Mouse (Mus musculus) MEL (cell line): ENCODE data around the gene Cd300c. TPM values are rescaled to one million over a fixed set of nuclear protein-coding genes. Genes with fewer than 3 reads are reported as not detected.
"Not testable (repeated sequence)": the region's sequence is repeated elsewhere in the genome, so short reads cannot be mapped to it uniquely, and the experiment has no call there.

Source experiments
- DNase-seq: peaks from one replicate; pipeline ENCODE4 v3.0.0; 2011; ENCODE audit warnings: low read depth, low spot score
- H3K27ac ChIP-seq: 2 replicates; pipeline ENCODE4 v1.5.1; 2012; ENCODE audit warnings: low read depth, mild to moderate bottlenecking, control low read depth, low read length, moderate library complexity; ENCODE audit not compliant: control insufficient read depth
- H3K27me3 ChIP-seq, 2 experiments: fragments of 150-350 bp in 1 of 2; sonication (generic) in 1 of 2; 2 replicates each; pipeline ENCODE4 v1.6.1; 2012; ENCODE audit warnings: low read length in 2 of 2, mild to moderate bottlenecking in 2 of 2, improper control_type of control experiment in 1 of 2, moderate library complexity in 1 of 2; ENCODE audit not compliant: insufficient read depth in 2 of 2, control insufficient read depth in 1 of 2
- H3K36me3 ChIP-seq, 2 experiments: 2 replicates each; pipeline ENCODE4 v1.6.1; 2012 to 2014; ENCODE audit warnings: low read length in 2 of 2, improper control_type of control experiment in 1 of 2, inconsistent platforms in 1 of 2, mild to moderate bottlenecking in 1 of 2; ENCODE audit not compliant: insufficient read depth in 2 of 2, control insufficient read depth in 1 of 2
- H3K4me1 ChIP-seq, 2 experiments: fragments of 150-350 bp in 1 of 2; sonication (generic) in 1 of 2; 2 replicates each; pipeline ENCODE4 v1.6.1; 2012; ENCODE audit warnings: low read length in 2 of 2, improper control_type of control experiment in 1 of 2, mild to moderate bottlenecking in 1 of 2; ENCODE audit not compliant: insufficient read depth in 2 of 2, control insufficient read depth in 1 of 2
- H3K4me3 ChIP-seq, 2 experiments: fragments of 150-350 bp in 1 of 2; sonication (generic) in 1 of 2; 2 replicates each; pipeline ENCODE4 v1.5.1; 2012; ENCODE audit warnings: low read depth in 2 of 2, low read length in 2 of 2, mild to moderate bottlenecking in 2 of 2, moderate library complexity in 2 of 2, control low read depth in 1 of 2, improper control_type of control experiment in 1 of 2; ENCODE audit not compliant: control insufficient read depth in 1 of 2, insufficient read depth in 1 of 2
- H3K79me2 ChIP-seq: 2 replicates; pipeline ENCODE4 v1.6.1; 2012; ENCODE audit warnings: mild to moderate bottlenecking, low read length, moderate library complexity; ENCODE audit not compliant: control insufficient read depth, poor library complexity, insufficient read depth
- H3K9ac ChIP-seq: 2 replicates; pipeline ENCODE4 v1.6.1; 2012; ENCODE audit warnings: low read depth, mild to moderate bottlenecking, control low read depth, low read length, moderate library complexity; ENCODE audit not compliant: control insufficient read depth, poor library complexity, severe bottlenecking
- H3K9me3 ChIP-seq: fragments of 150-350 bp; sonication (generic); replicated peaks from 2 replicates; pipeline ENCODE4 v1.6.1; 2012; ENCODE audit warnings: mild to moderate bottlenecking, low read length, improper control_type of control experiment, moderate library complexity; ENCODE audit not compliant: insufficient read depth
- BHLHE40 ChIP-seq: IDR thresholded peaks from 2 replicates; pipeline ENCODE4 v1.6.1; 2012; ENCODE audit warnings: low read depth, mild to moderate bottlenecking, inconsistent platforms, low read length, improper control_type of control experiment, borderline replicate concordance
- CHD1 ChIP-seq: IDR thresholded peaks from 2 replicates; pipeline ENCODE4 v1.6.1; 2012; ENCODE audit warnings: low read depth, mild to moderate bottlenecking, inconsistent platforms, low read length, improper control_type of control experiment
- CTCF ChIP-seq, 3 experiments: IDR thresholded peaks in 2 of 3; conservative IDR thresholded peaks in 1 of 3; 2 replicates each; pipeline ENCODE4 v1.5.1; 2011 to 2012; ENCODE audit warnings: low read length in 3 of 3, low read depth in 2 of 3, mild to moderate bottlenecking in 2 of 3, improper control_type of control experiment in 1 of 3, inconsistent platforms in 1 of 3, mixed read lengths in 1 of 3, moderate library complexity in 1 of 3; ENCODE audit not compliant: control insufficient read depth in 1 of 3, insufficient read depth in 1 of 3, poor library complexity in 1 of 3, severe bottlenecking in 1 of 3
- ELF1 ChIP-seq: IDR thresholded peaks from 2 replicates; pipeline ENCODE4 v1.6.1; 2014; ENCODE audit warnings: low read depth, mild to moderate bottlenecking, inconsistent platforms, low read length, improper control_type of control experiment, moderate library complexity
- GABPA ChIP-seq: IDR thresholded peaks from 2 replicates; pipeline ENCODE4 v1.6.1; 2012; ENCODE audit warnings: low read depth, mild to moderate bottlenecking, inconsistent platforms, low read length, improper control_type of control experiment, moderate library complexity
- GATA1 ChIP-seq: IDR thresholded peaks from 2 replicates; pipeline ENCODE4 v1.6.1; 2011; ENCODE audit warnings: low read depth, low read length, improper control_type of control experiment
- HCFC1 ChIP-seq: IDR thresholded peaks from 2 replicates; pipeline ENCODE4 v1.6.1; 2012; ENCODE audit warnings: low read depth, mild to moderate bottlenecking, inconsistent platforms, low read length, improper control_type of control experiment, moderate library complexity
- JUND ChIP-seq: IDR thresholded peaks from 2 replicates; pipeline ENCODE4 v1.6.1; 2011; ENCODE audit warnings: low read depth, mild to moderate bottlenecking, improper control_type of control experiment, low read length
- MAFK ChIP-seq: IDR thresholded peaks from 2 replicates; pipeline ENCODE4 v1.6.1; 2011; ENCODE audit warnings: low read depth, mild to moderate bottlenecking, low read length, improper control_type of control experiment, borderline replicate concordance
- MXI1 ChIP-seq: IDR thresholded peaks from 2 replicates; pipeline ENCODE4 v1.6.1; 2011; ENCODE audit warnings: mild to moderate bottlenecking, low read depth, low read length, improper control_type of control experiment
- MYC ChIP-seq: IDR thresholded peaks from 2 replicates; pipeline ENCODE4 v1.6.1; 2011; ENCODE audit warnings: low read depth, mild to moderate bottlenecking, low read length, improper control_type of control experiment, moderate library complexity
- NELFE ChIP-seq: IDR thresholded peaks from 2 replicates; pipeline ENCODE4 v1.6.1; 2011; ENCODE audit warnings: low read depth, low read length, improper control_type of control experiment
- POLR2A ChIP-seq, 2 experiments: IDR thresholded peaks; 2 replicates each; pipeline ENCODE4 v1.6.1; 2011 to 2012; ENCODE audit warnings: low read length in 2 of 2, mild to moderate bottlenecking in 2 of 2, control low read depth in 1 of 2, improper control_type of control experiment in 1 of 2, low read depth in 1 of 2, moderate library complexity in 1 of 2; ENCODE audit not compliant: control insufficient read depth in 1 of 2, insufficient read depth in 1 of 2, poor library complexity in 1 of 2
- POLR2AphosphoS2 ChIP-seq: IDR thresholded peaks from 2 replicates; pipeline ENCODE4 v1.6.1; 2011; ENCODE audit warnings: low read length, improper control_type of control experiment
- RCOR1 ChIP-seq: IDR thresholded peaks from 2 replicates; pipeline ENCODE4 v1.6.1; 2012; ENCODE audit warnings: low read depth, mild to moderate bottlenecking, inconsistent platforms, low read length, improper control_type of control experiment
- SIN3A ChIP-seq: IDR thresholded peaks from 2 replicates; pipeline ENCODE4 v1.6.1; 2012; ENCODE audit warnings: low read length, improper control_type of control experiment, inconsistent platforms
- TAL1 ChIP-seq: IDR thresholded peaks from 2 replicates; pipeline ENCODE4 v1.6.1; 2012; ENCODE audit warnings: mild to moderate bottlenecking, inconsistent platforms, low read length, moderate library complexity, mixed read lengths
- TBP ChIP-seq: IDR thresholded peaks from 2 replicates; pipeline ENCODE4 v1.8.0; 2011; ENCODE audit warnings: low read depth, low read length, improper control_type of control experiment
- ZNF384 ChIP-seq: IDR thresholded peaks from 2 replicates; pipeline ENCODE4 v1.6.1; 2012; ENCODE audit warnings: low read depth, mild to moderate bottlenecking, inconsistent platforms, low read length, improper control_type of control experiment
- polyA plus RNA-seq, 2 experiments: library from polyadenylated mRNA; stranded (reverse) in 1 of 2; unstranded in 1 of 2; fragments of >175 nt in 1 of 2; fragments of >200 nt in 1 of 2; gene quantifications; 2 replicates each; pipeline versions ENCODE4 v1.2.1 to v1.2.4; 2012; ENCODE audit warnings: low replicate concordance in 2 of 2, low read depth in 1 of 2; ENCODE audit not compliant: insufficient read length in 2 of 2, insufficient read depth in 1 of 2, missing spikeins in 1 of 2
- total RNA-seq: library from RNA; depleted of rRNA; stranded (reverse); fragments of 300-350 nt; gene quantifications from 2 replicates; pipeline ENCODE4 v1.2.3, GENCODE M21; 2012; rRNA removed

Gene Cd300c
- total RNA-seq (not detected in 2 replicates), polyA plus RNA-seq (not detected)

DNA sequence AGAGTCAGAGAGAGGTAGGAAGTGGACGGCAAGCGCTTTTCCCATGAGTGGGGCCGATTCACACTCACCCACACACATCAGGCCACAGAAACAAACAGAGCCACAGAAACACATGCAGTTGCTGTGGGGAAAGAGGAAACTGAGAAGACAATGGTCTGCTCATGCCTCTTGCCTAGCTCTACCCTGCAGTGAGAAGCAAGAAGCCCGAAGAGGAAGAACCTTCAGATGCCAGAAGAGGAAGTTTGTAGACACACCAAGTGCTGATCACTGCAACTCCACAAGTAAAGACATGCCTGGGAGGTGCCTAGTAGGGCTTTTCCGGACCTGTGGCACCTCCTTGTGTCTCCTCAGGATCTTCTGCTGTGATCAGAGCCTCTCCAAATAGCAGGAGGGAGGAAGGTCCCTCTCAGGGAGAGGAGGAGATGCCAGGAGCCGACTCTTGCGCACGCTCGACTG lies at the start of gene Cd300c:
Cd300c (minus strand) TSS at position 406 of the 456 bp plus-strand sequence.
- H3K27ac ChIP-seq = no peak within 1 kb of the TSS
- TF ChIP-seq MXI1 (no peak), ELF1 (no peak), TBP (no peak), POLR2A (IDR thresholded peaks at IDR 0.05; ENCODE audit: control insufficient read depth in 1 of 2, insufficient read depth in 1 of 2, low read depth in 1 of 2, low read length in 2 of 2, poor library complexity in 1 of 2) (no peak), GABPA (no peak), CTCF (IDR thresholded peaks at IDR 0.05 in 2 of 3, conservative IDR thresholded peaks at IDR 0.05 in 1 of 3; ENCODE audit: control insufficient read depth in 1 of 3, insufficient read depth in 1 of 3, low read depth in 2 of 3, low read length in 3 of 3, poor library complexity in 1 of 3, severe bottlenecking in 1 of 3) (no peak), POLR2AphosphoS2 (no peak), BHLHE40 (no peak), TAL1 (no peak), JUND (no peak), GATA1 (no peak), RCOR1 (no peak), HCFC1 (no peak)
- no peaks in the 10 kb centered on the region for H3K36me3 ChIP-seq
- DNase-seq = no peak
- H3K79me2 ChIP-seq = no peaks in the 10 kb centered on the region
- H3K9me3 ChIP-seq = no peaks in the 10 kb centered on the region
- no peak within 1 kb of the TSS for H3K4me3 ChIP-seq
- H3K4me1 ChIP-seq = no peaks in the 10 kb centered on the region
- no peaks in the 10 kb centered on the region for H3K27me3 ChIP-seq
- no peak within 1 kb of the TSS for H3K9ac ChIP-seq

DNA sequence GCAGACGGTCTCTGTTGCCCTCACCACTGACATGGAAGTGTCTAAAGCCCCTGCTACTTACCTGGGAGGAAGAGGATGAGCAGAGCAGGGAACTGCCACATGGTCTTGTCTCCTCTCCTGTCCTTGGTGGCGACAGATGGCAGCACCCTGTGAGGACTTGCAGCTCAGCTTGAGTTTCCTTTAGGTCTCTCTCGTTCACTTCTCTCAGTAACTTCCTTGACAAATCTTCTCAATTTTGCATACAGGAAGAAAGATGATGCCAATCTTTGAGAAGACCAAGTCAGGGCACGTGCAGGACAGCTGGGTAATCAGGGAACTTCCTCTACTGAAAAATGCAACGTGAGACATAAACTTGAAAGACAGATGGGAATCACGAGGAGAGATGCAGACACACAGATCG lies 47.1 kb upstream of the Cd300c start, which contains the start of gene Cd300ld2:
Cd300ld2 (minus strand) TSS at position 101 of the 400 bp plus-strand sequence.
- H3K9me3 ChIP-seq, H3K4me1 ChIP-seq, H3K27me3 ChIP-seq, H3K4me3 ChIP-seq, H3K27ac ChIP-seq, H3K79me2 ChIP-seq, DNase-seq, H3K36me3 ChIP-seq, H3K9ac ChIP-seq: not testable (repeated sequence)

DNA sequence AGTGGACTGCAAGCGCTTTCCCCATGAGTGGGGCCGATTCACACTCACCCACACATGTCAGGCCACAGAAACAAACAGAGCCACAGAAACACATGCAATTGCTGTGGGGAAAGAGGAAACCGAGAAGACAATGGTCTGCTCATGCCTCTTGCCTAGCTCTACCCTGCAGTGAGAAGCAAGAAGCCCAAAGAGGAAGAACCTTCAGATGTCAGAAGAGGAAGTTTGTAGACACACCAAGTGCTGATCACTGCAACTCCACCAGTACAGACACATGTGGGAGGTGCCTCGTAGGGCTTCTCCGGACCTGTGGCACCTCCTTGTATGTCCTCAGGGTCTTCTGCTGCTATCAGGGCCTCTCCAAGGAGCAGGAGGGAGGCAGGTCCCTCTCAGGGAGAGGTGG lies 35.1 kb upstream of the Cd300c start:
- TF ChIP-seq MYC = no peak
- no peak for TF ChIP-seq CHD1
- no peak for TF ChIP-seq ZNF384
- no peak for TF ChIP-seq HCFC1
- no peak for TF ChIP-seq SIN3A
- TF ChIP-seq MAFK = no peak
- no peak for TF ChIP-seq JUND
- no peak for TF ChIP-seq NELFE
- TF ChIP-seq CTCF (IDR thresholded peaks at IDR 0.05 in 2 of 3, conservative IDR thresholded peaks at IDR 0.05 in 1 of 3; ENCODE audit: control insufficient read depth in 1 of 3, insufficient read depth in 1 of 3, low read depth in 2 of 3, low read length in 3 of 3, poor library complexity in 1 of 3, severe bottlenecking in 1 of 3) = no peak
- no peaks in the 10 kb centered on the region for H3K27me3 ChIP-seq
- no peak overlapping the region for H3K27ac ChIP-seq
- no peak overlapping the region for H3K9ac ChIP-seq
- DNase-seq = peak; percentile 12
- no peak overlapping the region for H3K4me3 ChIP-seq
- H3K36me3 ChIP-seq = no peaks in the 10 kb centered on the region
- H3K79me2 ChIP-seq = no peaks in the 10 kb centered on the region
- no peaks in the 10 kb centered on the region for H3K4me1 ChIP-seq
- H3K9me3 ChIP-seq = no peaks in the 10 kb centered on the region
